Mouse (Mus musculus): ENCODE results near the gene Cga.
"Not testable (repeated sequence)": the region's sequence is repeated elsewhere in the genome, so short reads cannot be mapped to it uniquely, and the experiment has no call there.

The Cga gene

GRCm38 (mm10) chr4:34908127-34908526, 14.5 kb downstream of the Cga start:
- no peaks in the 10 kb centered on the region for H3K36me3 ChIP-seq (ENCODE audit: control insufficient read depth, insufficient read depth, low read length, poor library complexity, severe bottlenecking)
- DNase-seq (ENCODE audit: low read depth, low spot score) = no peak
- H3K27me3 ChIP-seq (ENCODE audit: control insufficient read depth, insufficient read depth, low read length, poor library complexity, severe bottlenecking) = no peaks in the 10 kb centered on the region

- H3K27me3 ChIP-seq (ENCODE audit: control insufficient read depth, insufficient read depth, low read length, poor library complexity, severe bottlenecking) = no peaks in the 10 kb centered on the region
Observed at GRCm38 (mm10) chr4:34911401-34911800, 17.8 kb downstream of the Cga start.

GRCm38 (mm10) chr4:34912171-34912570, 18.6 kb downstream of the Cga start:
- Histone ChIP-seq H3K36me3 (ENCODE audit: control insufficient read depth, insufficient read depth, low read length, poor library complexity, severe bottlenecking) (no peaks in the 10 kb centered on the region), H3K27me3 (ENCODE audit: control insufficient read depth, insufficient read depth, low read length, poor library complexity, severe bottlenecking) (no peaks in the 10 kb centered on the region)
- no peak for DNase-seq (ENCODE audit: low read depth, low spot score)

More at GRCm38 (mm10) chr4:34911401-34911800, 17.8 kb downstream of the Cga start:
- no peak for DNase-seq (ENCODE audit: low read depth, low spot score)
- no peaks in the 10 kb centered on the region for H3K36me3 ChIP-seq (ENCODE audit: control insufficient read depth, insufficient read depth, low read length, poor library complexity, severe bottlenecking)

GRCm38 (mm10) chr4:34917400-34917799, 23.8 kb downstream of the Cga start:
- DNase-seq (ENCODE audit: low read depth, low spot score) = no peak
- Histone ChIP-seq H3K36me3 (ENCODE audit: control insufficient read depth, insufficient read depth, low read length, poor library complexity, severe bottlenecking) (no peaks in the 10 kb centered on the region), H3K27me3 (ENCODE audit: control insufficient read depth, insufficient read depth, low read length, poor library complexity, severe bottlenecking) (no peaks in the 10 kb centered on the region)

GRCm38 (mm10) chr4:34922177-34922870, 28.7 kb downstream of the Cga start:
- DNase-seq (ENCODE audit: low read depth, low spot score) = peak; percentile 75
- H3K36me3 ChIP-seq (ENCODE audit: control insufficient read depth, insufficient read depth, low read length, poor library complexity, severe bottlenecking) = no peaks in the 10 kb centered on the region
- no peaks in the 10 kb centered on the region for H3K27me3 ChIP-seq (ENCODE audit: control insufficient read depth, insufficient read depth, low read length, poor library complexity, severe bottlenecking)

DNA sequence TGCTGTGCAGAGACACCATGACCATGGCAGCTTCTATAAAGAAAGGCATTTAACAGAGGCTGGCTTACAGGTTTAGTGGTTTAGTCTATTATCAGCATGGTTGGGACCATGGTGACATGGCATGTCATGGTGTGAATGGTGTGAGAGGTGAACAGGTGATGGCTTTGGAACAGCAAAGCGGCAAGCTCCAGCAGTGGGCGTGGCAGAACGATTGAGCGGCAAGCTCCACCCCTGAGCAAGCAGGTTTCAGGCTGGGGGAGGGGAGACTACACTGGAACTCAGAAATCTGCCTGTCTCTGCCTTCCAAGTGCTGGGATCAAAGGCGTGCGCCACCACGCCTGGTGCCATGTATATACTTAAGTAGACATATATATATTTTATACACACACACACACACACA, 34.8 kb downstream of the Cga start:
- not testable (repeated sequence) for H3K27me3 ChIP-seq (ENCODE audit: control insufficient read depth, insufficient read depth, low read length, poor library complexity, severe bottlenecking); DNase-seq (ENCODE audit: low read depth, low spot score); H3K36me3 ChIP-seq (ENCODE audit: control insufficient read depth, insufficient read depth, low read length, poor library complexity, severe bottlenecking)

- no peak for DNase-seq (ENCODE audit: low read depth, low spot score)
- Histone ChIP-seq H3K36me3 (ENCODE audit: control insufficient read depth, insufficient read depth, low read length, poor library complexity, severe bottlenecking) (no peaks in the 10 kb centered on the region), H3K27me3 (ENCODE audit: control insufficient read depth, insufficient read depth, low read length, poor library complexity, severe bottlenecking) (no peaks in the 10 kb centered on the region)
Observed at GRCm38 (mm10) chr4:34941046-34941445, 47.5 kb downstream of the Cga start.

DNA sequence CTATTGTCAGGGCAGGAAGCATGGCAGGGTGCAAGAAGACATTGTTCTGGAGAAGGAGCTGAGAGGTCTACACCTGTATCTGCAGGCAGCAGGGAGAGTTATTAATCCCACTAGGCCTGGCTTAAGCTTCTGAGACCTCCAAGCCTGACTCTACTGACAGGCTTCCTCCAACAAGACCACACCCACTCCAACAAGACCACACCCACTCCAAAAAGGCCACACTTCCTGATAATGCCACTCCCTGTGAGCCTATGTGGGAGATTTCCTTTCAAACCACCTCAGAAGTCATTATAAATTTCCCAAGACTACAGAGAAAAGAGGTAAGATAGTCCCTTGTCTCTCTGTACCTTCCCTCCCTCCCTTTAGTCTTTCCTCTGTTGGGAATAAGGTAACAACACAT, 53.6 kb downstream of the Cga start:
- Histone ChIP-seq H3K36me3 (ENCODE audit: control insufficient read depth, insufficient read depth, low read length, poor library complexity, severe bottlenecking) (no peaks in the 10 kb centered on the region), H3K27me3 (ENCODE audit: control insufficient read depth, insufficient read depth, low read length, poor library complexity, severe bottlenecking) (no peaks in the 10 kb centered on the region)
- DNase-seq (ENCODE audit: low read depth, low spot score) = no peak

DNA sequence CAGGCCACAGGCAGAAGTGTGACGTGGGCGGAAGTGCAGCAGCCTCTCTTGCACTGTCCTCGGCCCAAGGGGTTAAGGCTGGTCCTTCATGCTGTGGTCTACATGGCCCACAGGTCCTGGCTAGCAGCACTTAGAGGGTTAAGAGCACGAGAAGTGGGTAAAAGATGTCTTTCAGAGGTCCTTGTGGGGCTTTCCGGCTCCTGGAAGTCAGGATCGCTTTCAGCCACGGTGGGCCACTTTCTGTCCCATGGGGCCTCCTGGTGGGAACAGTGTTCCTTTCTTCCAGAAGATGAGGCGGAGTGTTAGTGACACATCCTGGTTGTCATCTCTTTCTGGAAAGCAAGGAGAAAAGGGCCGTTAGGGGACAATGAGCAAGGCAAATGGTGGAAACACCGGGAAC, 60.1 kb downstream of the Cga start:
- no peaks in the 10 kb centered on the region for H3K36me3 ChIP-seq (ENCODE audit: control insufficient read depth, insufficient read depth, low read length, poor library complexity, severe bottlenecking)
- no peak for DNase-seq (ENCODE audit: low read depth, low spot score)
- H3K27me3 ChIP-seq (ENCODE audit: control insufficient read depth, insufficient read depth, low read length, poor library complexity, severe bottlenecking) = no peaks in the 10 kb centered on the region

Data from splenic B cell, adult 2 months (primary cell).